Mouse (Mus musculus): Measurements from ENCODE around the gene Ccdc34.

DNA sequence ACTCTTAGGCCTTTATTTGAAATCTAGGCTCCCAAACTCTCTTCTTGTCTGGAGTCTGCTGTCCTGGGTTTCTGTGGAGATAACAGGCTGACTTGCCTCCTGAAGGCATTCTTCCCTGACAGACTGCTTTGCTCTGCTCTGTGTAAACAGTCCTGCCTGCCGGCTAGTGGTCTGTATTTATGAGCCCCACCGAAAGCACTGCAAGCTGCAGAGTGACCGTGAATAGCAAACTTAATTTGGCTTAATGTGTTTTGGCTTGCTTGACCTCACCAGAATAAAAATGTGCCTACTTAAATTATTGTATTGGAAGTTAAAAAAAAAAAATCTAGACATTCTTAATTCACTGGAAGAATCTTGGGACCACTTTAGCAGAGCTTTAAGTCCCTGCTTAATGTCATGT, 28.4 kb upstream of the Ccdc34 start:
- no peak for TF ChIP-seq CTCF (IDR thresholded peaks at IDR 0.05; ENCODE audit: insufficient read depth, low read depth, low read length)
- no peak for TF ChIP-seq POLR2A (IDR thresholded peaks at IDR 0.05; ENCODE audit: insufficient read depth, low read depth, low read length)

Measured in olfactory bulb, adult 2 months (tissue).